Mouse (Mus musculus) heart, postnatal 0 days (tissue): ENCODE results near the gene Gm36245. TPM values are rescaled to one million over a fixed set of nuclear protein-coding genes. Genes with fewer than 3 reads are reported as not detected.

Experiments used
- polyA plus RNA-seq: library from polyadenylated mRNA; unstranded; fragments of >200 nt; fragmentation: Nextera tagmentation; extraction: Ambion mirVana; gene quantifications from 2 replicates; pipeline ENCODE4 v1.2.1, GENCODE M21; 2015
- total RNA-seq: library from RNA; depleted of rRNA; stranded (reverse); fragments of >200 nt; gene quantifications from 2 replicates; pipeline ENCODE4 v1.2.3, GENCODE M21; 2014; ENCODE audit warnings: low replicate concordance; rRNA removed

The Gm36245 gene
- total and polyA plus RNA-seq, 2 experiments from 2014 or later: not detected

Other genes with a start within 250 kb of the Gm36245 start
- 1.3 TPM in 1 of 2 replicates, not detected in the other for gene Apol7a, start 200.1 kb upstream of the Gm36245 start, total RNA-seq
- 0.20 and 0.27 TPM in 2 replicates for gene Apol7a, start 200.1 kb upstream of the Gm36245 start, polyA plus RNA-seq
- 0.12 TPM in 1 of 2 replicates, not detected in the other for gene Apol9a, start 188.1 kb upstream of the Gm36245 start, total RNA-seq
- gene Apol9a, start 188.1 kb upstream of the Gm36245 start, polyA plus RNA-seq: 0.45 and 0.52 TPM in 2 replicates
- gene Apol7b, start 151.8 kb upstream of the Gm36245 start, total RNA-seq: not detected in 2 replicates
- not detected in 2 replicates for gene Apol7b, start 151.8 kb upstream of the Gm36245 start, polyA plus RNA-seq
- not detected in 2 replicates for gene Apol10a, start 122.2 kb upstream of the Gm36245 start, total RNA-seq
- 0.04 TPM in 1 of 2 replicates, not detected in the other for gene Apol10a, start 122.2 kb upstream of the Gm36245 start, polyA plus RNA-seq
- not detected in 2 replicates for gene Apol11a, start 91.0 kb upstream of the Gm36245 start, total RNA-seq
- not detected in 2 replicates for gene Apol11a, start 91.0 kb upstream of the Gm36245 start, polyA plus RNA-seq
- 0.12 TPM in 1 of 2 replicates, not detected in the other for gene Apol7c, start 65.9 kb upstream of the Gm36245 start, total RNA-seq
- not detected in 2 replicates for gene Apol7c, start 65.9 kb upstream of the Gm36245 start, polyA plus RNA-seq
- gene 1700025B11Rik, start 37.4 kb upstream of the Gm36245 start, total RNA-seq: not detected in 2 replicates
- not detected in 2 replicates for gene 1700025B11Rik, start 37.4 kb upstream of the Gm36245 start, polyA plus RNA-seq
- gene Apol10b, start 3.1 kb upstream of the Gm36245 start, total RNA-seq: not detected in 2 replicates
- 0.11 TPM in 1 of 2 replicates, not detected in the other for gene Apol10b, start 3.1 kb upstream of the Gm36245 start, polyA plus RNA-seq
- gene Apol11b, start 44.0 kb downstream of the Gm36245 start, total RNA-seq: 0.50 TPM in 1 of 2 replicates, not detected in the other
- gene Apol11b, start 44.0 kb downstream of the Gm36245 start, polyA plus RNA-seq: 0.05 and 0.18 TPM in 2 replicates
- not detected in 2 replicates for gene Apol7e, start 99.6 kb downstream of the Gm36245 start, total RNA-seq
- gene Apol7e, start 99.6 kb downstream of the Gm36245 start, polyA plus RNA-seq: not detected in 2 replicates
- gene Apol9b, start 129.8 kb downstream of the Gm36245 start, total RNA-seq: 0.23 and 0.81 TPM in 2 replicates
- gene Apol9b, start 129.8 kb downstream of the Gm36245 start, polyA plus RNA-seq: 0.14 and 0.30 TPM in 2 replicates
- 0.46 TPM in 1 of 2 replicates, not detected in the other for gene Apol8, start 157.7 kb downstream of the Gm36245 start, total RNA-seq
- gene Apol8, start 157.7 kb downstream of the Gm36245 start, polyA plus RNA-seq: 0.04 TPM in 1 of 2 replicates, not detected in the other
- 62.0 and 63.6 TPM in 2 replicates for gene Myh9, start 242.9 kb downstream of the Gm36245 start, total RNA-seq
- 15.7 and 17.5 TPM in 2 replicates for gene Myh9, start 242.9 kb downstream of the Gm36245 start, polyA plus RNA-seq